Mouse (Mus musculus): ENCODE measurements around the gene Etv6. TPM values are rescaled to one million over a fixed set of nuclear protein-coding genes. Genes with fewer than 3 reads are reported as not detected.

Gene Etv6
- total RNA-seq, 2 experiments from 2014 or later, result 7.8 to 8.3 TPM

GRCm38 (mm10) chr6:134099976-134100743 is 64.7 kb downstream of the Etv6 start:
- DNase-seq, result no peak
- intact Hi-C loops (cut with DNase I; ENCODE audit: low total_unique reads), result no loop called here

- intact Hi-C loops (cut with DNase I; ENCODE audit: low total_unique reads), result no loop called here
- no peak for DNase-seq
Measured at GRCm38 (mm10) chr6:134102396-134102795, 66.9 kb downstream of the Etv6 start.

DNA sequence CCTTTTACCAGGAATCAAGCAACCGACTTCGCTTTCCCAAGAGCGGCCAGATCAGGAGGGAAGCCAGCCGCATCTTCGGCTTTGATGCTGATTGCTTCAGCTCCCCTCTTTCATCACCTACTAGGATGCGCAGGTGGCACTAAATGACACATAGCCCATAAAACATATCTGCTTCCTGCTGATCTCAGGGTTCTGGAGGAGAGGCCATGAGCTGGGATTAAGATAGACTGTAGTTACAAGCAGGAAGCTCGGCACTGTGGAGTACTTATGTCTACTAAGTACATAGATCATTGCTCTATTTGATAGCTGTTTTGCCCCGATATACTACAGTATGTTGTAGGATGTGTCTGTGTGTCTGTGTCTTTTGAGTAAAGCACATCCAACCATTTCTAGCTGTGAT is 68.0 kb downstream of the Etv6 start:
- DNase-seq, result no peak

GRCm38 (mm10) chr6:134105514-134106201 is 70.2 kb downstream of the Etv6 start:
- DNase-seq, result no peak
- intact Hi-C loops (cut with DNase I; ENCODE audit: low total_unique reads), result no loop called here

More for the DNA sequence above, 68.0 kb downstream of the Etv6 start:
- intact Hi-C loops (cut with DNase I; ENCODE audit: low total_unique reads), result no loop called here

- intact Hi-C loops (cut with DNase I; ENCODE audit: low total_unique reads), result no loop called here
- DNase-seq, result no peak
Measured at GRCm38 (mm10) chr6:134107696-134108095, 72.2 kb downstream of the Etv6 start.

GRCm38 (mm10) chr6:134109675-134110074 is 74.2 kb downstream of the Etv6 start:
- DNase-seq, result no peak
- intact Hi-C loops (cut with DNase I; ENCODE audit: low total_unique reads), result no loop called here

DNA sequence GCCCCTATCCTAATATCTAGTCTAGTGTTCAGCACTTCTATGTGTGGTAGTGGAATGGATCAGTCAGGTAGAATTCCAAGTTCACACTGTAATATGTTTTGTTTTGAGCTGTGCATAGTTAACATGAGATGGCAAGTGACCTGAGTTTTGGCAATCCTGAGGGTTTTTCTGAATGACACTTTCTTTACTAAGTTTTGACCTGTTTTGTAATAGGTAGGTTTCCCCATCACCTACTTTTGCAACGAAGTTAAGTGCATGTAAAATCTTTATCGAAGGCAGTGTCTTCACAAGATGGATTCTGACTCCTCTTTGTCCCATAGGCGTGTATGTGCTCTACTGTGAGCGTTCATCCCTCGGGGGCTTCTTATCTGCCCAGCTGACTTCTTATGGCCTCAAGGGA is 74.7 kb downstream of the Etv6 start:
- DNase-seq, result no peak
- intact Hi-C loops (cut with DNase I; ENCODE audit: low total_unique reads), result no loop called here

DNA sequence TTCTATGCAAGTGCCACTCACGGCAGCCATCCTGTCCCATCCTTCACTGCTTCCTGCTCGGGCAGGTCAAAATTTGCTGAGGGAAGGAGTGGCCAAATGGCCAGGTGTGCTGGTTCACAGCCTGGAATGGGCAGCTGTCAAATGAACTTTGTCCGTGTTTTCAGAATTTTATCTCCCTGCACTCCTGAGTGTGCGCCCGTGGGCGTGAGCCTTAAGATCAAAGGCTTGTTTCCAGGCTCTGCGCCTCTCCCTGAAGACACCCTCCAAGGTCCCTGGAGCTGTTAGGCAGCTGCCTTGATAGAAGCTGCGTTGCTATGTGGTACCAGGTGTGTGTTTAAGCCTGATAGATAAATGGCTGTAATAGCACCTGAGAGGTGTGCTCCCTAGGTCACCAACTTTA is 76.1 kb downstream of the Etv6 start:
- intact Hi-C loops (cut with DNase I; ENCODE audit: low total_unique reads), result no loop called here
- no peak for DNase-seq

GRCm38 (mm10) chr6:134112753-134113152 is 77.3 kb downstream of the Etv6 start:
- intact Hi-C loops (cut with DNase I; ENCODE audit: low total_unique reads), result no loop called here
- DNase-seq, result no peak

DNA sequence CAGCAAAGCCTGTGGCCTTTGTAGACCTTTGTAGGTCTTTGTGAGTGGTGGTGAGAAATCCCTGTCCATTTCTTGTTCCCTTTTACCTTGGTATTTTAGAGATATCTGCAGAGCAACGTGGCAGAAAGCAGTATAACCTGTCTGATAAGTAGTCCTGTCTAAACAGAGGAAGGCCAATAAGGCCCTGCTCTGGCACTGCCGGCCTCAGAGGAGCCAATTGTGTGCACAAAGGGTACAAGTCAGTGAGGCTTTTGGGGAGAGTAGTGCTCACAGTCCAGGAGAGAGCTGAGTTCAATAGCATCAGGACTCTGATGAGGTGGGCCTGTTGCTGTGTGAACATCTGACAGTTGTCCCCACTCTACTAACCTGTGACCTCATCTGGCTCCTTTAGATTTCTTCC is 77.7 kb downstream of the Etv6 start:
- intact Hi-C loops (cut with DNase I; ENCODE audit: low total_unique reads), result no loop called here
- no peak for DNase-seq

DNA sequence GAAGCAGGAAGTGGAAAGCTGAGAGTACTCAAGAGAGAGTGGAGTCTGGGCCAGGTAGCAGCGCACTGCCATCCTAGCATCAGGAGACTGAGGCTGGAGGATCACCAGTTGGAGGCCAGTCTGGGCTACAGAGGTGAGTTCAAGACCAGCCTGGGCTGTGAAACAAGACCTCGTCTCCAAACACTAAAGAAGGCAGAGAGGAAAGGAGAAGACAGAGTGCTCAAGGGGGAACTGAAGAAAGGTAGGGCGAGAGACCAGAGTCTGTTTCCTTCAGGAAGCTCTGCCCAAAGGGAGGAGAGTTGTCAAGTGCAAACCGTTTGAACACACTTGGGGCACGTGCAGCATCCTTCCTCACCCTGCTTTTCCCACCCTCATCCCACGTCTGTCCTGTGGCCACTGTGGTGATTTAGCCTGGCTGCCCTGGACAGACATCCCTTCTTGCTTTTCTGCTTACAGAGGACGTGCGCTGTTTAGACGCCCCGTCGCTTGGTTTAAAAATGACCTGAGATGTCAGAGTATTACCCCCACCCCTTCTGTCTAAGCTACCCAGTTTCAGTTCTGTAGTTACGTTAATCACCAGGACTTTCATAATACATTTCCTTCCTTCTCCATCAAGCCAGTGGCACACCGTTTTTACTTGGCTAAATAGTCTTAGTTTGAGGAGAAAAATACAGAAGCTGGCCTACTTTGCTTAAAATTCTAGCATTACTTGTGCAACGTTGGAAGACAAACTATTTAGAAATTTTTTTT is 79.9 kb downstream of the Etv6 start:
- no peak for DNase-seq
- intact Hi-C loops (cut with DNase I; ENCODE audit: low total_unique reads), result no loop called here

DNA sequence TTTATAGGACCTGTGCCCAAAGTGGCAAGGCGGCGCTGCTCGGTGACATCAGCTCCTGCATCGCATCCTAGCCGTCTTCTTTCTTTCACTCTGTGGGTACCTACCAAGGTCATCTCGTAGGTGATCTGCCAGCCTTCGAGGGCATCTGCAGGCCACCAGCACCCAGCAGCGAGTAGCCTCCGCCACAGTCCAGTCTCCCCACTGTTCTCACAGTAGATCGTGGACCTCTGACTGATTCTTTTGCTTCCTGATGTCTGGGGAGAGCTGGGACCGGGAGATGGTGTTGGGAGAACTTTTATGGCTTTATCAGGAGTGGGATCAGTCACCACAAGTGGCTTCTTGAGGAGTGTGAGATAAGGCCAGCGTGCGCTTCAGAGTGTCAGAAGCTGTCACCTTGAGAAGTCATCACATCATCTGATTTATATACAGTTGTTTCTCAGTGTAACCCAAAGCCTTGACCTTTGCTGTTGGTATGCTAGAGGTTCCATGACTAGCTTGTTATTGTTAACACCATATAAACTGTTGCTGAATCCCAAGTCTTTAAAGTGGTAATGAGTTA is 82.0 kb downstream of the Etv6 start:
- intact Hi-C loops (cut with DNase I; ENCODE audit: low total_unique reads), result no loop called here
- no peak for DNase-seq

- DNase-seq, result no peak
- intact Hi-C loops (cut with DNase I; ENCODE audit: low total_unique reads), result no loop called here
Measured at GRCm38 (mm10) chr6:134118506-134118905, 83.0 kb downstream of the Etv6 start.

DNA sequence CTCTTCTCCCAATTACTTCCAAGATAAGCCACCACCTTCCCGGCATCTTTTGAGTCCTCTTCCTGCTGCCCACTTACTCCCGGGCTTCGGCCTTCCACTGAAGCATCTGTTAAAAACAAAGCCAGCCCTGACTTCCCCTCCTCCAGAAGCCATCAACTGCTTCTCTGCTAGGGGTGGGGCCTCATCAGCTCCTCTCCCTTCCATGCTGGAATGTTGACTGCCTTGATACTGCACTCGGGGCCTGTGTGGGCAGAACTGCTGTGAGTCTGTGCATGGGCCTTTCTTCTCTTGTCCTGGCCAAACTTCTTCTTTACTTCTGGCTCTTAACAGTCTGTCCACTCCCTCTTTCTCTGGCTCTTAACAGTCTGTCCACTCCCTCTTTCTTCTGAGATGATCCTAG is 83.6 kb downstream of the Etv6 start:
- DNase-seq, result no peak
- intact Hi-C loops (cut with DNase I; ENCODE audit: low total_unique reads), result no loop called here

- DNase-seq, result no peak
- intact Hi-C loops (cut with DNase I; ENCODE audit: low total_unique reads), result loop anchor here (10.0 kb wide), 1 partner anchor 75 kb away; no protein-coding TSS in a partner anchor
Measured at GRCm38 (mm10) chr6:134120227-134120626, 84.7 kb downstream of the Etv6 start.

- intact Hi-C loops (cut with DNase I; ENCODE audit: low total_unique reads), result loop anchor here (10.0 kb wide), 1 partner anchor 76 kb away; no protein-coding TSS in a partner anchor
- no peak for DNase-seq
Measured at GRCm38 (mm10) chr6:134120712-134121111, 85.2 kb downstream of the Etv6 start.

GRCm38 (mm10) chr6:134122945-134123344 is 87.4 kb downstream of the Etv6 start:
- intact Hi-C loops (cut with DNase I; ENCODE audit: low total_unique reads), result loop anchor here (10.0 kb wide), 1 partner anchor 78 kb away; no protein-coding TSS in a partner anchor
- no peak for DNase-seq

DNA sequence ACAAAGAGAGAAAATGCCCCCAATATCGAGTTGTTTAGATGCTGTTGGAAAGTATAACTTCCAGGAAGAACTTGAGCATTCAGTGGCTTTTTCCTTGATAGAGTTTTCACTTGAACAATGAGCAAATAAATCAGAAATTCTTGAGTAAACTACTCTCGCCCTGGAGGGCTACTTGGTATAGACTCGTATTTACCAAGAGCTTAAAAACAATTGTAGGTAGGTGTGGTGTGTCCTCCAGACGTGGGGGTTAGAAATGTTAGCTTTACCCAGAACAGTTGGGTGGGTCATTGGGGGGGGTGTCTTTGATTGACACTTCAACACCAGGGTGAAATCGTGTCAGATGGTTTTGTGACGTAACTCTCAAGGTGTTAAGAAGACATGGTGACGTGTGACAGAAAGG is 88.0 kb downstream of the Etv6 start:
- no peak for DNase-seq
- intact Hi-C loops (cut with DNase I; ENCODE audit: low total_unique reads), result loop anchor here (10.0 kb wide), 1 partner anchor 79 kb away; no protein-coding TSS in a partner anchor

GRCm38 (mm10) chr6:134124256-134124655 is 88.8 kb downstream of the Etv6 start:
- intact Hi-C loops (cut with DNase I; ENCODE audit: low total_unique reads), result loop anchor here (10.0 kb wide), 1 partner anchor 79 kb away; no protein-coding TSS in a partner anchor
- no peak for DNase-seq

DNA sequence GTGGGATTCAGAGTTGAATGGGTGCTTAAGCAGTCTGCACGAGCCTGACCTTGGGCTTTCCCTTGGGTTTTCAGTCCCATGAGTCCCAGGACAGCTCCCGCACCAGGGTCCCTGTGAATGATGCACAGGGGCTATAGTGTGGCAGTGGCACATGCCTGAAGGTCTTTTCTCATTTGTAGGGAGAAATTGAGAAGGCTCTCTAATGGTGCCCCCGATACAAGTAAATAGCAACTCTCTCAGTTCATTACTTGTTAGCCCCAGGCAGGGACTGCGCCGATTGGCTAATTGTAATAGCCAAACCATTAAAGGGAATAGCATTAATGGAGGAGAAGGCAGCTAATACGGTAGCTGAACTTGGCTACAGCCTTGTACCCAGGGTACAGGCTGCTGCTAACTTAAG is 92.5 kb downstream of the Etv6 start:
- intact Hi-C loops (cut with DNase I; ENCODE audit: low total_unique reads), result loop anchor here (10.0 kb wide), 1 partner anchor 83 kb away; no protein-coding TSS in a partner anchor

More for the DNA sequence above, 92.5 kb downstream of the Etv6 start:
- no peak for DNase-seq
